ENCODE assay signal across 8 mouse cellular contexts in genomic region chr14:72709710-72710340, GRCm38 (mm10). TPM values are rescaled to one million over a fixed set of nuclear protein-coding genes. Genes with fewer than 3 reads are reported as not detected.
DNase-seq lines count a peak whose midpoint lies in the region; ATAC-seq lines count a peak whose summit lies in the region.

Gene Fndc3a, minus strand, starts transcription at chr14:72710003.

- peak; percentile 61 for ATAC-seq in common myeloid progenitor, adult 5-6 weeks (replicated peaks; ENCODE audit: low read depth, poor library complexity, severe bottlenecking)
- ATAC-seq in intestine, embryonic 14.5 days (replicated peaks; ENCODE audit: low FRiP score, low TSS enrichment, low read depth): peak; percentile 91
- peak; percentile 46 for ATAC-seq in megakaryocyte progenitor cell, adult 5-6 weeks (replicated peaks; ENCODE audit: poor library complexity)

- peaks cover 3% of the 10 kb centered on the region; the same call in 1 of the 2 replicates for H3K4me1 ChIP-seq in intestine, embryonic 14.5 days (replicated peaks; ENCODE audit: control insufficient read depth, insufficient read depth, low read length)

- H3K4me3 ChIP-seq in intestine, embryonic 14.5 days (ENCODE audit: low read depth, low read length): peak within 1 kb of the TSS; percentile 87

- H3K9ac ChIP-seq in intestine, embryonic 14.5 days (ENCODE audit: low read length): peak within 1 kb of the TSS; percentile 91

- H3K36me3 ChIP-seq in intestine, embryonic 14.5 days (ENCODE audit: control insufficient read depth, insufficient read depth, low read length): no peaks in the 10 kb centered on the region

- peaks cover 9% of the 10 kb centered on the region; the same call in 1 of the 2 replicates for H3K27me3 ChIP-seq in intestine, embryonic 14.5 days (replicated peaks; ENCODE audit: control insufficient read depth, insufficient read depth, low read length)

- peak; percentile 64 for DNase-seq in adipocyte (ENCODE audit: low spot score)
- peak; percentile 81 for DNase-seq in gastrocnemius, postnatal 25 days
- peak; percentile 90 for DNase-seq in intestine, embryonic 14.5 days (ENCODE audit: low spot score)
- peak; percentile 86 to 93 for DNase-seq in left cerebral cortex, postnatal 10 days (ENCODE audit: extremely low spot score in 1 of 2, low spot score in 2 of 2)
- DNase-seq in right cerebral cortex, postnatal 10 days (ENCODE audit: low spot score in 2 of 2): peak; percentile 92 to 93
- DNase-seq in urinary bladder, postnatal 25 days (ENCODE audit: low spot score): peak; percentile 78

- peak within 1 kb of the TSS; percentile 75 for H3K4me2 ChIP-seq in intestine, embryonic 14.5 days (ENCODE audit: low read length)

- under 1% methylated on average over 70 of the region's 82 CpGs for WGBS in intestine, embryonic 14.5 days

- H3K27ac ChIP-seq in intestine, embryonic 14.5 days (ENCODE audit: low read depth): peak within 1 kb of the TSS; percentile 85

- H3K9me3 ChIP-seq in intestine, embryonic 14.5 days (ENCODE audit: control insufficient read depth, low read length): no peaks in the 10 kb centered on the region

- intact Hi-C loops in left cerebral cortex, postnatal 10 days (cut with DNase I): loop anchor here (1.0 kb wide), 1 partner anchor 273 kb away; no protein-coding TSS in a partner anchor

RNA-seq across cellular contexts. Expression of gene Fndc3a, which starts in this region (rescaled TPM):
- total RNA-seq in common myeloid progenitor, adult 5-6 weeks (2017): 37.3 and 43.8 TPM in 2 replicates
- 1 to 10 TPM; 7.9 to 8.5 TPM for total RNA-seq in gastrocnemius, postnatal 25 days (2021)
- 33.0 and 38.6 TPM in 2 replicates for polyA plus RNA-seq in intestine, embryonic 14.5 days (2014; fragmentation: Nextera tagmentation; extraction: Ambion mirVana)
- 10 to 100 TPM; 43.7 to 45.6 TPM for total RNA-seq in left cerebral cortex, postnatal 10 days (2021)
- 48.9 and 52.9 TPM in 2 replicates for total RNA-seq in megakaryocyte progenitor cell, adult 5-6 weeks (2015)
- 36.0 and 56.3 TPM in 2 replicates for total RNA-seq in megakaryocyte progenitor cell, adult 5-6 weeks (2017)

Comparison
In these comparisons a context has a peak if more than half of its experiments do, and no peak if none do; other contexts are left out.
1. Peak in every context shown above with its lines: DNase-seq, ATAC-seq, H3K4me3 ChIP-seq and H3K27ac ChIP-seq.